Mouse (Mus musculus) midbrain, embryonic 16.5 days (tissue): ENCODE measurements around the gene Trcg1. TPM values are rescaled to one million over a fixed set of nuclear protein-coding genes. Genes with fewer than 3 reads are reported as not detected.
"Not testable (repeated sequence)": the region's sequence is repeated elsewhere in the genome, so short reads cannot be mapped to it uniquely, and the experiment has no call there.

Source experiments
- ATAC-seq: fragments of 200-750 bp; cut with Nextera tagmentation; 2 replicates; pipeline ENCODE4 v1.8.0; 2017; ENCODE audit warnings: moderate TSS enrichment
- H3K27ac ChIP-seq: fragments of 300-500 bp; sonication (generic); 2 replicates; pipeline ENCODE4 v1.5.1; 2014; ENCODE audit warnings: mild to moderate bottlenecking, low read length, mixed read lengths
- H3K27me3 ChIP-seq: fragments of 300-500 bp; sonication (generic); 2 replicates; pipeline ENCODE4 v1.6.1; 2014; ENCODE audit warnings: low read depth, low read length, mixed read lengths; ENCODE audit not compliant: control insufficient read depth, insufficient read depth
- H3K36me3 ChIP-seq: fragments of 300-500 bp; sonication (generic); 2 replicates; pipeline ENCODE4 v1.6.1; 2014; ENCODE audit warnings: mild to moderate bottlenecking, low read length, moderate library complexity, mixed read lengths; ENCODE audit not compliant: control insufficient read depth, insufficient read depth
- H3K4me1 ChIP-seq: fragments of 300-500 bp; sonication (generic); 2 replicates; pipeline ENCODE4 v1.6.1; 2014; ENCODE audit warnings: mild to moderate bottlenecking, low read length, mixed read lengths; ENCODE audit not compliant: control insufficient read depth, insufficient read depth
- H3K4me2 ChIP-seq: fragments of 300-500 bp; sonication (generic); 2 replicates; pipeline ENCODE4 v1.6.1; 2014; ENCODE audit warnings: mild to moderate bottlenecking, low read length, mixed read lengths
- H3K4me3 ChIP-seq: fragments of 300-500 bp; sonication (generic); 2 replicates; pipeline ENCODE4 v1.5.1; 2014; ENCODE audit warnings: low read depth, mild to moderate bottlenecking, low read length, moderate library complexity, mixed read lengths
- H3K9ac ChIP-seq: fragments of 300-500 bp; sonication (generic); 2 replicates; pipeline ENCODE4 v1.6.1; 2014; ENCODE audit warnings: low read depth, low read length, mixed read lengths
- H3K9me3 ChIP-seq: fragments of 300-500 bp; sonication (generic); replicated peaks from 2 replicates; pipeline ENCODE4 v1.6.1; 2014; ENCODE audit warnings: mild to moderate bottlenecking, low read length, mixed read lengths; ENCODE audit not compliant: control insufficient read depth, poor library complexity, severe bottlenecking
- WGBS: fragments of 180-500 bp; shearing (Covaris S2); extraction: QIAGEN DNeasy Blood & Tissue Kit; methylation state at CpG from one replicate; pipeline ENCODE4 v1.1.7; 2014; 5-methylcytosine and 5-hydroxymethylcytosine counted together
- polyA plus RNA-seq: library from polyadenylated mRNA; unstranded; fragments of >200 nt; fragmentation: Nextera tagmentation; extraction: Ambion mirVana; gene quantifications from 2 replicates; pipeline ENCODE4 v1.2.1, GENCODE M21; 2015

Trcg1 gene
- polyA plus RNA-seq, 1 experiment from 2014 or later: not detected

DNA sequence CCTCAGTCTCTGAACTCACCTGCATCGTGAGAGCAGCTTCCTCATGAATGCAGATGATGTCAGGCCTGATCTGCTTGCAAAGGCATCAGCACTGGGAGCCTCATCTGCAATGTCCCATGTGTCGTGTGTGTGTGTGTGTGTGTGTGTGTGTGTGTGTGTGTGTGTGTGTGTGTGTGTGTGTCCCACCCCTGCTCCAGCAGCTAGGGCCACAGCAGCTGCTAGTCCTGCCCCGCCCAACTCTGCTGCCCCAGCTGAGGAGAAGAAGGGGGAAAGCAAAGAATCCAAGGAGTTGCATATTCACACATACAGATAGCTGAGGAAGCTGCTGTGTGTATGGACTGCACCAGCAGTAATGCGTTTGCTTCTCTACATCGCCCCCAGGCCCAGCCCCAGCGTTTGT is 19.1 kb upstream of the Trcg1 start:
- no peak for ATAC-seq
- H3K27me3 ChIP-seq: no peaks in the 10 kb centered on the region
- H3K27ac ChIP-seq: no peak overlapping the region
- H3K9ac ChIP-seq: no peak overlapping the region
- no peaks in the 10 kb centered on the region for H3K36me3 ChIP-seq
- WGBS: 76% methylated on average over 6 of the region's 6 CpGs
- no peaks in the 10 kb centered on the region for H3K9me3 ChIP-seq
- no peak overlapping the region for H3K4me3 ChIP-seq
- no peak overlapping the region for H3K4me2 ChIP-seq
- H3K4me1 ChIP-seq: no peaks in the 10 kb centered on the region

DNA sequence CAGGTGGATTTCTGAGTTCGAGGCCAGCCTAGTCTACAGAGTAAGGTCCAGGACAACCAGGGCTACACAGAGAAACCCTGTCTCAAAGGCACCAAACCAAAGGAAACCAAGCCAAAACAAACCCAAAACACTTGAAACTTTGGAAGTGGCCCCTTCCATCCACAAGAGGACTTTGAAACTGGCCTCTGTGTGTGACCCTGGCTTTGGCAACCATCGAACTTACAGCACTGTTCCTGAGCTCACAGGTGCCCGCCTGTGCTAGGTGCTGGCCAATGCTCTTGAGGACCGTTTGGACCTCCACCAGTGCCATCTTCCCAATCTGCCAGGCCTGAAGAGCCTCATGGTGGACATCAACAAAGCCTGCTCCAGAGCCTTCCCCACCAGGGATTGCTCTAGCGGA is 17.6 kb upstream of the Trcg1 start:
- H3K4me2 ChIP-seq: no peak overlapping the region
- no peak overlapping the region for H3K9ac ChIP-seq
- no peaks in the 10 kb centered on the region for H3K36me3 ChIP-seq
- ATAC-seq: no peak
- whole genome bisulfite sequencing: 81% methylated on average over 5 of the region's 5 CpGs
- no peaks in the 10 kb centered on the region for H3K9me3 ChIP-seq
- no peak overlapping the region for H3K4me3 ChIP-seq
- H3K27ac ChIP-seq: no peak overlapping the region
- H3K4me1 ChIP-seq: no peaks in the 10 kb centered on the region
- no peaks in the 10 kb centered on the region for H3K27me3 ChIP-seq

DNA sequence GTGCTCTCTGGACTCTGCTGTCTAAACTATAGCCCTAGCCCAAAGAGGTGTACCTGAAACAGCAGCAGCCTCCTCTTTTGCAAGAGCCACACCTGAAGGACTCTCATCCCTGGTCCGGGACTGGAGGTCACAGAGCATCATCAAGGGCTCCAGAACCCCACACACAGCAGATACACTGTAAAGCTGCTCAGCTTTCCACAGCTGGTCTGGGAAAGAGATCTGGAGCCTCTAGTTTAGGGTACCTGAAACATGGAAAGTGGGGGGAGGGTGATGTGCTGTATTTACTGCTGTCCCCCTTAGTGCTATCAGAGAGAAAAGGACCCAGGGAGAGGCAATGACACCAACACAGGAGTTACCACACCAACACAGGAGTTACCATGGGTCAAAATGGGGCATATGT is 16.8 kb upstream of the Trcg1 start:
- H3K36me3 ChIP-seq: no peaks in the 10 kb centered on the region
- no peak overlapping the region for H3K9ac ChIP-seq
- 95% methylated on average over 1 of the region's 1 CpGs for WGBS
- no peaks in the 10 kb centered on the region for H3K27me3 ChIP-seq
- ATAC-seq: no peak
- no peaks in the 10 kb centered on the region for H3K9me3 ChIP-seq
- no peak overlapping the region for H3K27ac ChIP-seq
- no peak overlapping the region for H3K4me2 ChIP-seq
- H3K4me3 ChIP-seq: no peak overlapping the region
- H3K4me1 ChIP-seq: no peaks in the 10 kb centered on the region

DNA sequence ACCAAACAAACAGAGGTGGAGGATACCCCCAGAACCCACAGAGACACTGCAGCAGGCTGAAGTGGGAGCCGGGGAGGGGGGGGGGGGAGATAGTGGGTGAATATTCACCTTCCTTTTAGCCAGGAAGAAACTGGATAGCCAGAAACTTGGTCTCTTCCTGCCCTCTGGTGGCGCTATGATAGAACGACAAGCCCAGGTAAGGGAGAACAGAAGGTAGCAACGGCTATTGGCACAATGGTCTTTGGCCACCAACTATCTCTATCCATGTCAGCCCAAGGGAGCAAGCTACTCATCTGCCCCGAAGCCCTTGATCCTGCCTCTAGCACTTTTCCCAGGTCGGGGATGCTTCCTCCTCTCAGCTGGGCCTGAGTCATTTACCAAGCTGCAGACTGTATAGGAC is 16.0 kb upstream of the Trcg1 start:
- 33% methylated on average over 5 of the region's 6 CpGs for WGBS
- H3K4me2 ChIP-seq: no peak overlapping the region
- H3K36me3 ChIP-seq: no peaks in the 10 kb centered on the region
- no peaks in the 10 kb centered on the region for H3K9me3 ChIP-seq
- no peaks in the 10 kb centered on the region for H3K27me3 ChIP-seq
- no peak overlapping the region for H3K4me3 ChIP-seq
- H3K27ac ChIP-seq: no peak overlapping the region
- no peaks in the 10 kb centered on the region for H3K4me1 ChIP-seq
- no peak for ATAC-seq
- no peak overlapping the region for H3K9ac ChIP-seq

DNA sequence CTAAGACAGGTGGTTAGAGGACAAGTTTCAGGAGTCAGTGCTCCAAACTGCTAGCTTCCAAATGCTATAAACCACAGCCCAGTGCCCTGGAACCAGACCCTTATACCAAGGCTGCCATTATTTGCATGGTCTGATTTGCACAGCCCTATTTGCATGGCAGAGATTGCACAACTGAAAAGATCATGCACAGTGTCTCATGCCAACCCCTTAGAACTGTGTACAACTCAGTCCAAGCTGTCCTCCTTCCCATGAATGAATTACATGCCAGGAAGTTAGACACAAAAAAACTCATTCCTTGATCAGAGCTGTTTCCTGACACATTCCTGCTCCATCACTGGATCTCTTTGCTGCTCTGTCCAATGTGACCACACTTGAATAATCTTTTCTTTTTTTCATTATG is 13.0 kb upstream of the Trcg1 start:
- Histone ChIP-seq H3K9me3 (no peaks in the 10 kb centered on the region), H3K4me3 (no peak overlapping the region), H3K27ac (no peak overlapping the region), H3K4me2 (no peak overlapping the region), H3K9ac (no peak overlapping the region), H3K27me3 (no peaks in the 10 kb centered on the region), H3K36me3 (no peaks in the 10 kb centered on the region), H3K4me1 (no peaks in the 10 kb centered on the region)
- ATAC-seq: no peak

DNA sequence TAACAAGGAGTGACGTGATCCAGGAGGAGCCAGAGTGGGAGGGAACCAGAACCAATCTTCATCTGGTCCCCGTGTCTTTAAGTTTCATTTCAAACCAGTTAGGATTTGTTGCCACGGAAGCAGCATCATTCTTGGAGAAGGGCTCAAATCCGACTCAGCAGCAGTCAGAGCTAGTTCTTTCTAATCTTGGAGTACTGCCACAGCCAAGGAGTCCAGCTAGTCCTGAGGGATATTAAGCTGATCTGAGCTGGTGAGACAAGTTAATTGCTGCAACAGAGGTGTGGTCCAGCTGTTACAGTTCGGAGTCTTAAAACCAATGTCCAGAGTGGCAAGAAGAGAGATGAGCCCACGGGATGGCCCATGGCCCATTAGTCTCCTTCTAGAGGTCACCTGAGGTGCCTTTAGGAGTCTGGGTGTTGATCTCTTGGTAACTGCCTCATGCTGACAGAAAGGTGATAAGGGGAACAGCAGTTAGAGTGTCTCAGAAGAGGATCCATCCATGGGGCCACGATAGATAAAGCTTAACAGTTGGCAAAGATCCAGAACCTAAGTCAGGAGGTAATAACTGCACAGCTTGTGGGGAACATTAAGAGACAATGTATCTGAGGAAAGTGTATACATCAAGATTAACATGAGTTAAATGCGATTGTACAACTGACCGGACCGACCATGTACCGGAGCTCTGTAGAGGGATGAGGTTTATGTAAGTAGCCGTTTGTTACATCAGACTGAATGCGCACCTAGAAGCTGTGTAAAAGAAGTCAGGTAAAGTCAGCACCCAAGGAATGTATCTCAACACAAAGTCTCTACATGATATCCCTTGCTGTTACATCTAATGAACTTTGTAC is 10.4 kb upstream of the Trcg1 start:
- Histone ChIP-seq H3K9me3 (no peaks in the 10 kb centered on the region), H3K4me1 (no peaks in the 10 kb centered on the region), H3K36me3 (no peaks in the 10 kb centered on the region), H3K9ac (no peak overlapping the region), H3K27me3 (no peaks in the 10 kb centered on the region), H3K4me2 (no peak overlapping the region), H3K27ac (no peak overlapping the region), H3K4me3 (no peak overlapping the region)
- ATAC-seq: no peak
- 74% methylated on average over 13 of the region's 13 CpGs for WGBS

DNA sequence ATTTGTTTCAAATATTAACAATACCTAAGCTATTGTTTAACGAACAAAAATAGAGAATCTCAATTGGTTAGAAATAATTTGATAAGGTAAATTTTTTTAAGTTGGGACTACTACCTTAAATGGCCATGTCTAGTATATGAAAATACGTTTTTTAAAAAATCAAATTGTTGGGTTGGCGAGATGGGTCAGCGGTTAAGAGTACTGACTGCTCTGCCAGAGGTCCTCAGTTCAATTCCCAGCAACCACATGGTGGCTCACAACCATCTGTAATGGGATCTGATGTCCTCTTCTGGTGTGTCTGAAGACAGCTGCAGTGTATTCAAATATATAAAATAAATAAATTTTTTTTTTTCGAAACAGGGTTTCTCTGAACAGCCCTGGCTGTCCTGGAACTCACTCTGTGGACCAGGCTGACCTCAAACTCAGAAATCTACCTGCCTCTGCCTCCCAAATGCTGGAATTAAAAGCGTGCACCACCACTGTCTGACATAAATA is 9.7 kb upstream of the Trcg1 start:
- not testable (repeated sequence) for H3K4me1 ChIP-seq, H3K9me3 ChIP-seq, H3K27ac ChIP-seq, H3K27me3 ChIP-seq, H3K9ac ChIP-seq, H3K4me2 ChIP-seq, H3K4me3 ChIP-seq, ATAC-seq, H3K36me3 ChIP-seq
- 87% methylated on average over 6 of the region's 6 CpGs for WGBS

DNA sequence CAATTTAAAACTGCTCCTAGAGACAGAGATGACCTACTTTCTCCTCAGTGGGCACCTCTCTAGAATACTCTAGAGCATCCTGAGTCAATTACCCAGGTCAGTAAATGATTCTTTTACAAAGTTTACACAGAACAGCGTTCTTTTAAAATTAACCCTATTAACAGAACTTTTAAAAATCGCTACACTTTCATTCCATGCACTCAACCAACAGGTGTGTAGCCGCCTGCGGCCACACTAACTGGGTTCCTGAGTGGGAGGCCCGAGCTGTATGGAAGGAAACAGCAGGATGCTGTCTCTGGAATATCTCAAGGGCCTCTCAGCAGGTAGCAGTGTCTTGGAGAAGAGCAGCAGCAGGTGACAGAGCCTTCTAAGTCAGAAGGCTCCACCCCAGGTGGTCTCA is 9.2 kb upstream of the Trcg1 start:
- 65% methylated on average over 5 of the region's 5 CpGs for WGBS
- H3K27ac ChIP-seq: no peak overlapping the region
- no peak overlapping the region for H3K4me3 ChIP-seq
- no peak overlapping the region for H3K9ac ChIP-seq
- no peaks in the 10 kb centered on the region for H3K27me3 ChIP-seq
- H3K9me3 ChIP-seq: no peaks in the 10 kb centered on the region
- H3K4me1 ChIP-seq: no peaks in the 10 kb centered on the region
- ATAC-seq: no peak
- no peak overlapping the region for H3K4me2 ChIP-seq
- H3K36me3 ChIP-seq: no peaks in the 10 kb centered on the region

DNA sequence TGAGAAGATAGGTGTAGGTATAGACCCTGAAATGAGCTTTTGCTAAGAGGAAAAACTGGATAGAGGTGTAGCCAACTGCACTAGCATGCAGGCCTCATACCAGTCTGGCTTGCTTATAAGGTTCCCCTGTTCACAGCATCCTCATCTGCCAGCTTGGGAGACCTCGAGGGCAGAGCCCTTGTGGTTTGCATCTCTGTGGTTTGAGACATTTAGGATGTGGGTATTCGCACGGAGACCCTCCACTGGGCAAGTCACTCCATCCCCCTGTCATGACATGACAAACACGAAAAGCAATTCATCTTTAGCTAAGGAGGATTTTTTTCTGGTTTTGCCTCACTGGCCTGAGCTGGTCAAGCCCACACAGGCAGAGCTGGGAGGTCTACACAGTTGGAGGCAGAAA is 8.2 kb upstream of the Trcg1 start:
- ATAC-seq: no peak
- H3K9ac ChIP-seq: no peak overlapping the region
- no peaks in the 10 kb centered on the region for H3K4me1 ChIP-seq
- no peak overlapping the region for H3K27ac ChIP-seq
- no peaks in the 10 kb centered on the region for H3K9me3 ChIP-seq
- no peak overlapping the region for H3K4me2 ChIP-seq
- H3K27me3 ChIP-seq: no peaks in the 10 kb centered on the region
- WGBS: 73% methylated on average over 4 of the region's 4 CpGs
- no peak overlapping the region for H3K4me3 ChIP-seq
- H3K36me3 ChIP-seq: no peaks in the 10 kb centered on the region
